Mouse (Mus musculus) E14TG2a.4 (cell line): Measurements from ENCODE around the gene Vmn2r80.
"Not testable (repeated sequence)": the region's sequence is repeated elsewhere in the genome, so short reads cannot be mapped to it uniquely, and the experiment has no call there.

ENCODE experiments used
- H3K27me3 ChIP-seq: 2 replicates; pipeline ENCODE4 v1.6.1; 2014; ENCODE audit warnings: low read length, control low read depth; ENCODE audit not compliant: insufficient read depth
- H3K36me3 ChIP-seq: 2 replicates; pipeline ENCODE4 v1.6.1; 2014; ENCODE audit warnings: low read length, control low read depth; ENCODE audit not compliant: insufficient read depth
- H3K4me1 ChIP-seq: replicated peaks from 2 replicates; pipeline ENCODE4 v1.6.1; 2014; ENCODE audit warnings: low read depth, low read length, control low read depth
- H3K4me3 ChIP-seq: replicated peaks from 2 replicates; pipeline ENCODE4 v1.5.1; 2014; ENCODE audit warnings: mild to moderate bottlenecking, low read length
- H3K9me3 ChIP-seq: 2 replicates; pipeline ENCODE4 v1.6.1; 2014; ENCODE audit warnings: low read length, control low read depth
- CTCF ChIP-seq: conservative IDR thresholded peaks from 2 replicates; pipeline ENCODE4 v1.5.1; 2014; ENCODE audit warnings: low read length
- NANOG ChIP-seq: IDR thresholded peaks from 2 replicates; pipeline ENCODE4 v1.6.1; 2014; ENCODE audit warnings: borderline replicate concordance, low read length, mixed read lengths
- POU5F1 ChIP-seq: IDR thresholded peaks from 2 replicates; pipeline ENCODE4 v1.6.1; 2014; ENCODE audit warnings: low read length, borderline replicate concordance

Gene Vmn2r80

DNA sequence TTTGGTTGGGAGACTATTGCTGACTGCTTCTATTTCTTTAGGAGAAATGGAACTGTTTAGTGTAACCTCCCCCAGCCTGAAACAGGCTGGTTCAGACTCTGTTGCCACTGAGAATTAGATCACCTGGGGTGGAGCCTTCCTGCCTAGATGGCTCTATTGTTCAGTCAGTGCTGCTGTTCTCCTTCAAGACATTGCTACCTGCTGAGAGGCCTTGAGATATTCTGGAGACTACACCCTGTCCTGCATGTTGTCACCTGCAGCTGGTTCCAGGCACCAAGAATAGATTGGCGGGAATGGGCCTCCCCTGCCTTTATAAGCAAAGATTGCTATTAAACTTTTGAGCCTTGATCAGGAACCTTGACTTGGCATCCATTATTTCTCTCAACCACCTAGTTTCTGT, 51.4 kb downstream of the Vmn2r80 start:
- H3K9me3 ChIP-seq, result peaks cover 45% of the 10 kb centered on the region
- not testable (repeated sequence) for H3K4me1 ChIP-seq, H3K36me3 ChIP-seq, H3K27me3 ChIP-seq, H3K4me3 ChIP-seq
- TF ChIP-seq NANOG, result peak; percentile 71; the same call in 1 of the 2 replicates

DNA sequence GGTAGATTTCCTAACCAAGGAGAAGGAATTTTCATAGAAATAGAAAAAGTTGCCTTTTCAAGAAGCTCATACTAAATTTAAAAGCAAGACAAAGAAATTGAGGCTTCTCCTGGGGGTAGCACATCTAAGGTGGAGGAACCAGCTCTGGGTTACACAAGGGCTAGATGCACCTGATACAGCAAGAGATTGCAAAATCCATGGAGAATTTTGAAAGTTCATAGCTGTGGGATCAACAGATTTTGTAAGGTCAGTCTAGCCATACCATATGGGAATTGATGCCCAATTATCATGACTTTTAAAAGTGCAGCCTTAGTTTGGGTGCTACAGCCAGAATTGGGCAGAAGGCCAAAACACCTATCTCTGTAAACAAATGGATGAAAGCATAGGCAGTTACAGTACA, 71.9 kb downstream of the Vmn2r80 start:
- H3K27me3 ChIP-seq, result no peaks in the 10 kb centered on the region
- TF ChIP-seq CTCF (no peak), POU5F1 (no peak), NANOG (no peak)

DNA sequence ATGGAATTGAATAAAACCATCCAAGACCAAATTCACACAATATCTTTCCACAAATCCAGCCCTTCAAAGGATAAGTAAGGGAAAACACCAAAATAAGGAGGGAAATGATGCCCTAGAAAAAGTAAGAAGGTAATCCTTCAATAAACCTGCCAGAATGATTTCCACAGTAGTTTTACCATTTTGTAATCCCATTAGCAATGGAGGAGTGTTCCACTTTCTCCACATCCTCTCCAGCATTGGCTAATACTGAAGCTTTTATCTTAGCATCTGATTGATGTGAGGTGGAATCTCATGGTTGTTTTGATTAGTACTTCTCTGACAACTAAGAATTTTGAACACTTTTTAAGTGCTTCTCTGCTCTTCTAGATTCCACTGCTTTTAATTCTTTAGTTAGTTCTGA, 73.0 kb downstream of the Vmn2r80 start:
- Histone ChIP-seq H3K36me3 (no peaks in the 10 kb centered on the region), H3K4me1 (no peaks in the 10 kb centered on the region), H3K9me3 (peaks cover 31% of the 10 kb centered on the region), H3K4me3 (no peak overlapping the region), H3K27me3 (no peaks in the 10 kb centered on the region)
- no peak for TF ChIP-seq POU5F1

More for the DNA sequence above, 71.9 kb downstream of the Vmn2r80 start:
- H3K9me3 ChIP-seq, result peaks cover 31% of the 10 kb centered on the region
- H3K4me1 ChIP-seq, result no peaks in the 10 kb centered on the region
- no peak overlapping the region for H3K4me3 ChIP-seq
- no peaks in the 10 kb centered on the region for H3K36me3 ChIP-seq

DNA sequence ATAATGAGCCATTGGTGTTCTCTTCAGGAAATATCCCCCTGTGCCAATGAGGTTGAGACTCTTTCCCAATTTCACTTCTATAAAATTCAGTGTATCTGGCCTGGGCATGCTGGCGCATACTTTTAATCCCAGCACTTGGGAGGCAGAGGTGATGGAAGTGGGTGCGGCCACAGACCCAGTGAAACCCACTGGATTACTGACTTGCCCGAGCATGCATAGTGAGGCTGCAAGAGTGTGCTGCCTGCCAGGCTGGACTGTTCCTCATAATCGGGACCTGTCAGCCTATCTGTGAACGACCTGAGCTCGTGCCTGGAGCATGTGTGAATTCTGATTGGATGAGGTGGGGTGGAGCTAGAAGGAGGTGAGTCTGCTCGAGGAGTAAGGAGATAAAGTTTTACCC, 73.6 kb downstream of the Vmn2r80 start:
- Histone ChIP-seq H3K9me3 (peaks cover 31% of the 10 kb centered on the region), H3K4me3 (no peak overlapping the region), H3K36me3 (no peaks in the 10 kb centered on the region), H3K27me3 (no peaks in the 10 kb centered on the region), H3K4me1 (no peaks in the 10 kb centered on the region)
- no peak for TF ChIP-seq POU5F1
- no peak for TF ChIP-seq CTCF
- no peak for TF ChIP-seq NANOG
